Mouse (Mus musculus): ENCODE data around the gene Trim26. TPM values are rescaled to one million over a fixed set of nuclear protein-coding genes. Genes with fewer than 3 reads are reported as not detected.
"Not testable (repeated sequence)": the region's sequence is repeated elsewhere in the genome, so short reads cannot be mapped to it uniquely, and the experiment has no call there.

Gene Trim26
- total and polyA plus RNA-seq, 2 experiments from 2014 or later = 30.6 to 36.6 TPM

DNA sequence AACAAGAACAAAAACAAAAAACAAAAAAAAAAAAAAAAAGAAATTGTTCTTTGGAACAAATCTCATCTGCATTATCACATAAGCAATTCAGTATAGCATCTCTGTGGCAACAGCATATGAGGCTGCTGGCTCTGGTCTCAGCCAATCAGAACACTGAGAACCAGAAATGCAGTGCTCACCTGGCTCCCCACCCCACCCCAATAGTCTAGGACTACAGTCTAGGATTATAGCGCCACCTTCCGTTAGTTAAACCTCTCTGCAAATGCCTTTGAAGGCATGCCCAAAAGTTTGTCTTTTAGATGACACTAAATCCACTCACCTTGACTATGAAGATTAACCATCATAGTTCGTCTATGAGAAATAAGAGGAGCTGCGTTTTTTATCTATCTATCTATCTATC lies 11.4 kb upstream of the Trim26 start:
- Histone ChIP-seq H3K36me3 (ENCODE audit: insufficient read depth) (no peaks in the 10 kb centered on the region), H3K4me1 (ENCODE audit: insufficient read depth) (no peaks in the 10 kb centered on the region), H3K9me3 (ENCODE audit: low read length) (no peaks in the 10 kb centered on the region), H3K4me2 (ENCODE audit: low read depth) (peak overlapping the region; percentile 40), H3K27me3 (ENCODE audit: insufficient read depth, low read length) (no peaks in the 10 kb centered on the region), H3K27ac (ENCODE audit: low read depth, low read length) (no peak overlapping the region), H3K4me3 (ENCODE audit: low read depth, low read length) (no peak overlapping the region), H3K9ac (no peak overlapping the region)
- 24% methylated on average over 4 of the region's 4 CpGs for WGBS
- DNase-seq = peak; percentile 53
- peak; percentile 85 for ATAC-seq
- TF ChIP-seq CTCF (IDR thresholded peaks at IDR 0.05; ENCODE audit: low read depth) = peak; percentile 40; the same call in 1 of the 2 replicates

DNA sequence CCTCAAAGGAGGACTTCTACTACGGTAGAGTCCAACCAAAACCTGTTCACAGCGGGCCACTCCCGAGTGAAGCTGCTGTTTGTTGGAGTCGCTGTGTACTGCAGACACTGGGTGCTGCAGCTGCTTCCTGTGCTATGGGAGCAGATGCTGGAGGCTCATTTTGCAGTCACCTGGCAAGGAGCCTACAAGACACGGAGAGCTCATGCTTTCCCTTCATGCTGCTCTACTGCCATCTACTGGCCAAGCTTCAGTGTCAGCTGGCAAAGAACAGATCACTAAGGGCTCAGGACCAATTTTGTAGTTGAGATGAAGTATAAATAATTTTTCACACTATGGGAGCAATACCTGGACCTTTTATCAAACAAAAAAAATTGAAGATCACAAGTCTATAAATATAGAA lies 10.9 kb upstream of the Trim26 start:
- not testable (repeated sequence) for H3K9me3 ChIP-seq (ENCODE audit: low read length); H3K9ac ChIP-seq; H3K27me3 ChIP-seq (ENCODE audit: insufficient read depth, low read length); H3K36me3 ChIP-seq (ENCODE audit: insufficient read depth); H3K27ac ChIP-seq (ENCODE audit: low read depth, low read length); H3K4me3 ChIP-seq (ENCODE audit: low read depth, low read length); H3K4me1 ChIP-seq (ENCODE audit: insufficient read depth)
- DNase-seq (peak; percentile 93), ATAC-seq (peak; percentile 91)
- WGBS = 10% methylated on average over 5 of the region's 5 CpGs
- peak overlapping the region; percentile 40 for H3K4me2 ChIP-seq (ENCODE audit: low read depth)
- TF ChIP-seq CTCF (IDR thresholded peaks at IDR 0.05; ENCODE audit: low read depth) = peak; percentile 83

DNA sequence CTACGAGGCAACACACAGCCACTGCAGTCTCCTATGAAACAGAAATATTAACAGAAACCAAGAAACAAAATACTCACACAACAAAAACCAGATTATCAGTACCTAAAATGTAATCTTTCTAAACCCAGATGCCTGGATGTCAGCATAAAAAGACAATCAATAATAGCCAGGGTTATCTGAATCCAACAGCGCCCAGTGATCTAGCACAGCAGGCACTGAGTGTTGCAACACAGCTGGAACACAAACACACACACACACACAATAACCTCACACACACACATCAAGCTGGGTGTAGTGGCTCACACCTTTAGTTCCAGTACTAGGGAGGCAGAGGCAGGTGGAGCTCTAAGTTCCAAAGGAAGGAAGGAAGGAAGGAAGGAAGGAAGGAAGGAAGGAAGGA lies 8.4 kb upstream of the Trim26 start:
- Histone ChIP-seq H3K4me3 (ENCODE audit: low read depth, low read length) (no peak overlapping the region), H3K27ac (ENCODE audit: low read depth, low read length) (no peak overlapping the region), H3K36me3 (ENCODE audit: insufficient read depth) (no peaks in the 10 kb centered on the region), H3K9ac (no peak overlapping the region), H3K27me3 (ENCODE audit: insufficient read depth, low read length) (no peaks in the 10 kb centered on the region), H3K4me1 (ENCODE audit: insufficient read depth) (no peaks in the 10 kb centered on the region), H3K4me2 (ENCODE audit: low read depth) (no peak overlapping the region), H3K9me3 (ENCODE audit: low read length) (no peaks in the 10 kb centered on the region)
- ATAC-seq (no peak), DNase-seq (no peak)
- WGBS = 83% methylated on average over 2 of the region's 2 CpGs
- no peak for TF ChIP-seq CTCF (IDR thresholded peaks at IDR 0.05; ENCODE audit: low read depth)

DNA sequence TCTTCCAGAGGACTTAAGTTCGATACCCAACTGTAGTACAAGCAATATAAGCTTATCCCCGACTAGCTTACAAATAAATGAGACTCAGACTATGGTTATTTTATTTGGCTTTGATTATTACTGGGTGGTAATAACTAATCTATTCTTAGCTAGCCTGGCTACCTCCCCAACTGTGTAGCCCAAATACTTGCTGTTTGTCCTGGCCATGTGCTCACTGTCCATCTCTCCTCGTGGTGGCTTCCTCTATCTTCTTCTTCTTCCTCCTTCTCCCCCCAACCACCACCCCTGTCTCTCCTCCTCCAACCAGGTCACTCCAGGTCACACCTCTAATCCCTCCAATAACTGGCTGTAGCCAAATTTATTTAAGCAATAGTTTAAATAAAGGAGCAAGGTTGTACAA lies 6.5 kb upstream of the Trim26 start:
- TF ChIP-seq CTCF (IDR thresholded peaks at IDR 0.05; ENCODE audit: low read depth) = no peak
- H3K27me3 ChIP-seq (ENCODE audit: insufficient read depth, low read length) = no peaks in the 10 kb centered on the region
- ATAC-seq = no peak

DNA sequence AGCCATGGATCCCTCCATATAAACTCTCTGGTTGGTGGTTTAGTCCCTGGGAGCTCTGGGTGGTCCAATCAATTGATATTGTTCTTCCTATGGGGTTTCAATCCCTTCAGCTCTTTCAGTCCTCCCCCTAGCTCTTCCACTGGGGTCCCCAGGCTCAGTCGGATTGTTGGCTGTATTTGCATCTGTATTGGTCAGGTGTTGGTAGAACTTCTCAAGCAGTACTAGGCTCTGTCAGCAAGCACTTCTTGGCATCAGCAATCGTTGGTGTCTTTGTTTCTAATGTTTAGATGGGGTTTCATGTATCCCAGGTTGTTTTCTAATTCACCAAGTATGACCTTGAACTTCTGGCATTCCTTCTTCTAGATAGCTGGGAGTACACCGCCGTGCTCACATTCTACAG lies 4.2 kb upstream of the Trim26 start:
- no peak overlapping the region for H3K9ac ChIP-seq
- H3K4me3 ChIP-seq (ENCODE audit: low read depth, low read length) = no peak overlapping the region
- TF ChIP-seq CTCF (IDR thresholded peaks at IDR 0.05; ENCODE audit: low read depth) = no peak
- WGBS = 59% methylated on average over 4 of the region's 4 CpGs
- no peak for ATAC-seq
- H3K9me3 ChIP-seq (ENCODE audit: low read length) = no peaks in the 10 kb centered on the region
- no peak for DNase-seq
- peaks cover 7% of the 10 kb centered on the region; the same call in 1 of the 2 replicates for H3K4me1 ChIP-seq (ENCODE audit: insufficient read depth)
- no peak overlapping the region for H3K4me2 ChIP-seq (ENCODE audit: low read depth)
- H3K36me3 ChIP-seq (ENCODE audit: insufficient read depth) = no peaks in the 10 kb centered on the region
- no peak overlapping the region for H3K27ac ChIP-seq (ENCODE audit: low read depth, low read length)
- no peaks in the 10 kb centered on the region for H3K27me3 ChIP-seq (ENCODE audit: insufficient read depth, low read length)

More for the DNA sequence above, 6.5 kb upstream of the Trim26 start:
- Histone ChIP-seq H3K36me3 (ENCODE audit: insufficient read depth) (no peaks in the 10 kb centered on the region), H3K9ac (no peak overlapping the region), H3K27ac (ENCODE audit: low read depth, low read length) (no peak overlapping the region), H3K4me2 (ENCODE audit: low read depth) (no peak overlapping the region), H3K9me3 (ENCODE audit: low read length) (no peaks in the 10 kb centered on the region), H3K4me1 (ENCODE audit: insufficient read depth) (no peaks in the 10 kb centered on the region), H3K4me3 (ENCODE audit: low read depth, low read length) (no peak overlapping the region)
- 86% methylated on average over 3 of the region's 3 CpGs for WGBS
- DNase-seq = no peak

DNA sequence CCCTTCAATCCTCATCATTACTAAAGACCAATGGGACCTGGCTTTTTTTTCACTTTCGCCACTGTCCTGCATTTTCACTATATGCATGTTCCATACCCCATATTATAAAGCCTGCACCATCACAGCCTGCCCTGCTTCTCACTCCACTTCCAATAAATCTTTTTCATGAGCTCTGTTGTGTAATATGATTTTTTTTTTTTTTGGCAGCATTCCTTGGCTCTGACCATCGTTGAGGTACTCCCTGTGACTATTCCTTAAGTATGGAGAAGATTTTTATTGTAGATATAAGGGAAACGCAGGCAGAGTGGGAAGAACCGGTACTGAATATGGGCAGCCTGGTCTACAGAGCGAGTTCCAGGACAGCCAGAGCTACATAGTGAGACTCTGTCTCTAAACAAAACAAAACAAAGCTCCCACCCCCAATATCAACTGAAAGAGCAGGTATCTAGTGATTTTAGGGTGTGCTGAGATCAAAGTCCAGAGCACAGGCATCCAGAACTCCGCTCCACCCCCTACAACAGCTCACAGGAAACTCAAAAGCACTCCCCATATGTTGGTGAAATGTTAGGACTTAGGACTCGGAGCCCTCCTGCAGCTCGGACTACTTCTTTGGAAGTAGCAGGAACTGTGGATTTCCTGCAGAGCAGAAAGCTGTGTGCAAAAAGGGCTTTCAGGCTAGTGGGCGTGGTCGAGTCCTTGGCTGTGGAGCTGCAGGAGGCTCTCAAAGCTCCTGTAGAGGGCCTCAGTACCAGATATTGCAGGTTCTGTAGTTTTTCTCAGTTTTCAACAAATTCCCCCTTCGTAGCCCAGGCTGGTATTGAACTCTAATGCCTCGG lies 1.1 kb upstream of the Trim26 start:
- DNase-seq = peak; percentile 49
- H3K9me3 ChIP-seq (ENCODE audit: low read length) = no peaks in the 10 kb centered on the region
- peak overlapping the region; percentile 93; the same call in 1 of the 2 replicates for H3K4me3 ChIP-seq (ENCODE audit: low read depth, low read length)
- no peaks in the 10 kb centered on the region for H3K36me3 ChIP-seq (ENCODE audit: insufficient read depth)
- 0 out of 2 replicates have a peak overlapping the region, but pooled peaks have one; percentile 54 for H3K27ac ChIP-seq (ENCODE audit: low read depth, low read length)
- peak overlapping the region; percentile 66 for H3K4me2 ChIP-seq (ENCODE audit: low read depth)
- ATAC-seq = 0 out of 2 replicates have a peak, but pooled peaks have one; percentile 7
- peak; percentile 46 for TF ChIP-seq CTCF (IDR thresholded peaks at IDR 0.05; ENCODE audit: low read depth)
- H3K4me1 ChIP-seq (ENCODE audit: insufficient read depth) = peaks cover 7% of the 10 kb centered on the region; the same call in 1 of the 2 replicates
- 37% methylated on average over 12 of the region's 12 CpGs for WGBS
- no peaks in the 10 kb centered on the region for H3K27me3 ChIP-seq (ENCODE audit: insufficient read depth, low read length)
- H3K9ac ChIP-seq = no peak overlapping the region

DNA sequence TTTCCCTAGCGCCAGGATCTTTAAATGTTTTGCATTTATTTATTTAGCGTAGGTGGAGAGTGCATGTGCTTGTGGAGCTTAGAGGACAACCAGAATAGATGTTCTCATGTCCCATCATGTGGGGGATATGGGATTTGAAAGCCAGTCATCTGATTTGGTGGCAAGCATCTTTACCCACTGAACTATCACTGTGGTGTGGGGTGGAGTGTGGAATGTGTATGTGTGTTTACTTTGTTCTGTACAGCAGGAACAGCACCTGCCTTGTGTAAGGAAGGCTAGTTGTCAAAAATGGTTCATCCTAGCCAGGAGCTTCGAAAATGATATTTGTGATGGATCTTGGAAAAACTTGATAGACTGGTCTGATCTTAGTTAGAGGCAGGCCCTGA lies 514 bp upstream of the Trim26 start:
- DNase-seq (no peak), ATAC-seq (no peak)
- Histone ChIP-seq H3K4me3 (ENCODE audit: low read depth, low read length) (peak overlapping the region; percentile 93), H3K36me3 (ENCODE audit: insufficient read depth) (no peaks in the 10 kb centered on the region), H3K9ac (peak overlapping the region; percentile 84), H3K27ac (ENCODE audit: low read depth, low read length) (peak overlapping the region; percentile 54; the same call in 1 of the 2 replicates), H3K9me3 (ENCODE audit: low read length) (no peaks in the 10 kb centered on the region), H3K27me3 (ENCODE audit: insufficient read depth, low read length) (no peaks in the 10 kb centered on the region), H3K4me2 (ENCODE audit: low read depth) (peak overlapping the region; percentile 66), H3K4me1 (ENCODE audit: insufficient read depth) (peaks cover 7% of the 10 kb centered on the region; the same call in 1 of the 2 replicates)
- no peak; the same call in none of the 2 replicates for TF ChIP-seq CTCF (IDR thresholded peaks at IDR 0.05; ENCODE audit: low read depth)
- 19% methylated on average over 3 of the region's 3 CpGs for WGBS

Data from forebrain, postnatal 0 days (tissue).